Mouse (Mus musculus) liver, adult (tissue): ENCODE measurements around the gene Rpl23a.

Source experiments
- GATA4 ChIP-seq: IDR thresholded peaks from 2 replicates; pipeline ENCODE4 v1.6.1; 2014; ENCODE audit warnings: mild to moderate bottlenecking, low read length; ENCODE audit not compliant: insufficient replicate concordance

Gene Rpl23a

GRCm38 (mm10) chr11:78182961-78183844, at the start of gene Rpl23a:
TSS of gene Rpl23a (minus strand) at chr11:78183584.
- TF ChIP-seq GATA4, result no peak

DNA sequence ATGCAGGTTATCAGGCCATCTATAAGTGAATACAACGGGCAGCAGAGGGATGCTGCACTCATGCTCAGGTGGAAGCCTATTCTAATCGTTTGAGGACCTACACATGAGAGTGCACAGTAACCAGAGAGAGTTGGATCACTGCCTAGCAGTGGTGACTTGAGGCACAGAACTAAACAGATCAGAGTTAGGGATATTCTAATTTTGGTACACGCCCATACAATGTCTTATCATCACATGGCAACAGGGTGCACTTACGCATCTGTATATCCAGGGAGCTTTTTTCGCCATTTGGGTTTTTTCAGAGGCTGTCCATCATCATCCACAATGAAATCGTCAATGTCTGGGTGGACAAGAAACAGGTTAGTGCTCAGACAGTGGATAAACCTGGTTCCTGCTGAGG, 48.1 kb upstream of the Rpl23a start:
- no peak for TF ChIP-seq GATA4

GRCm38 (mm10) chr11:78223586-78223985, 40.2 kb upstream of the Rpl23a start:
- no peak for TF ChIP-seq GATA4

- TF ChIP-seq GATA4, result no peak
These were observed 32.4 kb upstream of the Rpl23a start for GRCm38 (mm10) chr11:78215709-78216317.

- no peak for TF ChIP-seq GATA4
These were observed 29.9 kb upstream of the Rpl23a start for GRCm38 (mm10) chr11:78213086-78213817.

DNA sequence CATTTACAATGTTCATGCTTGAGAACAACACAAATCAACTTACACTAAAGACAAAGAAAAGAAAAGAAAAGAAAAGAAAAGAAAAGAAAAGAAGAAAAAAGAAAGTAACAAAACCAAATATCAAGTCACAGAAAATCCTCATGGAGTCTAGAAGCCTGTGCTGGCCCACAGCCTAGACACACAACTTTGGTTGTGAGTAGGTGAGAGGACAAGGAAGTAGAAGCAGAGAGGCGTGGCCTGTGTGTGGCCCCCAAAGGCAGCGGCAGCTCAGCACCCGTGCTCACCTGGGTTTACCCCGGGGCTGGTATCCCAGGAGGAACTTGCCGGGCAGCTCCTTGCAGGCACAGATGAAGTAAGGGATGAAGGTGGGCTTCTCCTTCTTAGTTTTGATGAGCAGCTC, 28.1 kb upstream of the Rpl23a start:
- no peak for TF ChIP-seq GATA4

DNA sequence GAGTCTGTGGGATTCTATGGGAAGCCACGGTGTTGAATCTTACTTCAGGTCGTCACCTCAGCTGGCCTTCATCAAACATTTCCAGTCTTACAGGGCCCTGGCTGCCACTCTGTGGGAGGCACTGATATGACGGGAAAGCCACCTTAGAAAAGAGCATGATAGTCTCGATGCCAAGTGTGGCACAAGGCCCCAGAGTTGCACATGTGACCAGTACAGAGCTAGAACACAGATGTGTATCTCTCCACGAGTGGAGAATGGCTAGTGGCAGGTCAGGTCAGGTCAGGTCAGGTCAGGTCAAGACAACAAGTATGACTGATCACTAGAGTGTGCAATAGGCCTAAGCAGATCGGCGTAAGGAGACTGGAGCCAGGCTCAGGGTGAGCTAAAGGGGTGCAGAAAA, 27.2 kb upstream of the Rpl23a start:
- no peak for TF ChIP-seq GATA4

- TF ChIP-seq GATA4, result no peak
These were observed 26.5 kb upstream of the Rpl23a start for GRCm38 (mm10) chr11:78209886-78210285.

DNA sequence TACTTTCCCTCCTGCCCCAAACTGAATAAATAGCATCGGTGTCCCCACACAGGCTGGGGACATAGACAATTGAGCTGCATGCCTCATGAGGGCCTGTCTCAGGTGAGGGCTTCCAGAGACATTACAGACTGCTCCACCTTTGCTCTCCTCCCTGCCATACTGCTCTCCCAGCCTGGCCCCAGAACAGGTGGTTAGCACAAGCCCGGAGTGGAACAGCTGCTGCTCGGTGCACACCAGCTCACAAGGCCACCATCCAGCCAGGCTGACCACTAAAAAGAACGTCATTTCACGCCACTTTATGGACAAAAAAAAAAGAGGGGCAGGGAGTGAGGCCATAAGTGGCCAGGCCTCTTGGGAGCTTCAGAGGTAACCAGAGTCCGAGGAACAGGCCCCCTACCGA, 23.8 kb upstream of the Rpl23a start:
- TF ChIP-seq GATA4, result no peak

GRCm38 (mm10) chr11:78205361-78206206, 22.2 kb upstream of the Rpl23a start:
- no peak for TF ChIP-seq GATA4

DNA sequence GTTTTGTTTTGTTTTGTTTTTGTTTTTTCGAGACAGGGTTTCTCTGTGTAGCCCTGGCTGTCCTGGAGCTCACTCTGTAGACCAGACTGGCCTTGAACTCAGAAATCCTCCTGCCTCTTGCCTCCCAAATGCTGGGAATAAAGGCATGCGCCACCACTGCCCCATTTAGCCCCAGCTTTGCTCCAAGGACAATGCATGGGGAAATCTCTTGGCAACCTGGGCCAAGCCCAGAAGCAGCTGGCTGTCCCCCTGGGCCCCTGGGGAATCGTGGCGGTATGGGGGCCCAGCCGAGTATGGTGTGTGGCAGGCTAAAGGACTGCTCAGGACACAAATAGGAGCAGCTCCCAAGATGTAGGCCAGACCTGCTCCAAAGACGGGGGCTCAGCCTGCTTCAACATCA, 20.9 kb upstream of the Rpl23a start:
- no peak for TF ChIP-seq GATA4

DNA sequence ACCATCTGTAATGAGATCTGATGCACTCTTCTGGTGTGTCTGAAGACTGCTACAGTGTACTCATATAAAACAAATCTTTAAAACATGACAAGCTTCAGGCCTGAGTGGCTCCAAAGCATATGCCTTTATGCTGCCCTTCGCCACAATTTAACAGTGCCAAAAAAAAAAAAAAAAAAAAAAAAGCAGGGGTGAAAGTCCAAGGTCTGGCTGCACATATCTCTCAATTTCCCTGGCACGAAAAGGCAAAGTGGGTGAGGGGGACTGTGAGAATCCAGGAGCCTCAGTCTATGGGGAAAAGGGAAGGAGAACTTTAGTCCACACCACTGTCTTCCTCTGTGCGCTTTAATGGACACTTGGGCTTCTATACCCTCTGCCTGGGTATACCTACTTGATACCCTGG, 19.0 kb upstream of the Rpl23a start:
- no peak for TF ChIP-seq GATA4

DNA sequence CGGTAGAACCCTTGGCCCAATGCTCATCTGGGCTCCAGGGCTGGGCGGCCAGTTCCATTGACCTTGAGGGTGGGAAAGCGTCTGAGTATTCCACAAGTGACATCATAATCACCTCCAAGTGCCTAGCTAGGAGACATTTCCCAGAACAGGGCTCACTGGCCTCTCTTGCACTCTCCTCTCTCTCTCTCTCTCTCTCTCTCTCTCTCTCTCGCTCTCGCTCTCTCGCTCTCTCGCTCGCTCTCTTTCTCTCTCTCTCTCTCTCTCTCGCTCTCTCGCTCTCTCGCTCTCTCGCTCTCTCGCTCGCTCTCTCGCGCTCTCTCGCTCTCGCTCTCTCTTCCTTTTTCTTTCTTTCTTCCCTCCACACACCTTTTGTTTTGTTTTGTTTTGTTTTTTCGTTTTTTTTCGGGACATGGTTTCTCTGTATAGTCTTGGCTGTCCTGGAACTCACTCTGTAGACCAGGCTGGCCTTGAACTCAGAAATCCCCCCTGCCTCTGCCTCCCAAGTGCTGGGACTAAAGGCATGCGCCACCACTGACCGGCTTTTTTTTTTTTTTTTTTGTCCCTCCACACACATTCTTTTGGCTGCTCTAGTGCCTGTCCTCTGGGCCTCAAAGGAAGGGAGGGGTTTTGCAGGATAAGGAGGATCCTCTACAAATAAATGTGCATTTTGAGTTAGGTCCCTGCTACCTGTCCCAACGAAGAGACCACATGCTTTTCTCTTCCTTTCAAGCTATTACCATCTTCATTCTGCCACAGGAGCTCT, 11.9 kb upstream of the Rpl23a start:
- TF ChIP-seq GATA4, result no peak

GRCm38 (mm10) chr11:78194411-78195100, 11.2 kb upstream of the Rpl23a start:
- no peak for TF ChIP-seq GATA4
